Mouse (Mus musculus) cerebellum, postnatal 25 days (tissue): ENCODE data around the gene Tbrg4.

Experiments used
- DNase-seq, 2 experiments: peaks; one replicate each; pipeline ENCODE4 v3.0.0; 2021; ENCODE audit warnings: mixed read lengths in 2 of 2

The Tbrg4 gene

GRCm38 (mm10) chr11:6590933-6591675, 34.8 kb downstream of the Tbrg4 start:
- DNase-seq: no peak

DNA sequence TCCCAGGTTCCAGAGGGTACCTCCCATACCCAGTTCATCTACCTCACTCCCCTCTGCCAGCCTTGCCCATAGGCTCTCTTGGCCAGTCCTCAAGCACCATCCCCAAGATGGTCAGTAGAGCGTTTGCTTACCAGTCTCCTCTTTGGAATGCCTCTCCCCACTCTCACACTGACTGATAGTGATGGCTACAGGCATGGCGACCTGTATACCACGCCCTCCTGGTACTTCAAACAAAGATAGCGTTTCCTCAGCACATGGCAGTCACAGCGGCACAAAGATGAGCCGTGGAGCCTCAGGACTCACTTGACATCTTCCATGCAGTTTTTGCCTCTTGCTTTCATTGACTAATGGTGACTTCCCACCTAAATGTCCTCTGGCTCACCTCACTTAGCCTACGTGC, 36.0 kb downstream of the Tbrg4 start:
- no peak for DNase-seq

DNA sequence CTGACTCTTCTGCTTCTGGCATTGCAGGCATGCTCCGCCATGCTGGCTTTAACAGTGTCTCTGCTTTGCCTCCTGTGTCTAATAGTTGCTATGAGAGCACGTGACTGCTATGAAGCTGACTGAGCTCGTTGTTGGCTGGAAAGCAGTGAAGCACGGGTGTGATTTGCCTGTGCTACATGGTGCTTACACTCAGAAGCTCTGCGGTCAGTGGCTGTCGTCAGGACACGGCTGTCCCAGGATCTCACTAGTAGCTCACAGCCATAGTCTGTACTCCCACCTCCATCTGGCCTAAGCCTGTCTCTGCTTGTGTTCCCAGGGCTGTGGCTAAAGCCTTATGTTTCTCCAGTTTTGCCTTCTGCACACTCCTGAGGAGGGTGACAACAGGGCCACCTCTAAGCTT, 37.6 kb downstream of the Tbrg4 start:
- DNase-seq: peak in 1 of 2 experiments; percentile 39

GRCm38 (mm10) chr11:6587249-6587940, 38.5 kb downstream of the Tbrg4 start:
- DNase-seq: peak; percentile 82 to 88

GRCm38 (mm10) chr11:6586660-6587059, 39.2 kb downstream of the Tbrg4 start:
- DNase-seq: no peak

DNA sequence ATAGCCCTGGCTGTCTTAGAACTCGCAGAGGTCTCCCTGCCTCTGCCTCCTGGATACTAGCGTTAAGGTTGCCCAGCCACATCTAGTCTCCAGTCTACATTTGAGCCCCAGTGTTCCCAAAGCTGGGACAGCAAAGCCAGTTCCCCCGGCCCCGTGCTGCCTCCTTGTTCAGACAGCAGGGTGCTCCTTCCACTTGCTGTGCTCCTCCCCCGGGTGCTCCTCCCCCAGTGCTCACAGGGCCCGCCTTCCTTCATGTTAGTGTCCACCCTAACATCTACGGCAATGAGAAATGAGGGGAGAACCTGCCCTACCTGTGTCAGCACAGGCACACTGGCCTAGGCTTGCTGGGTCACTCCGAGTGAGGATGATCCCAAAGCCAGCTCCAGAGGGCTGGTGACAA, 40.1 kb downstream of the Tbrg4 start:
- no peak for DNase-seq

DNA sequence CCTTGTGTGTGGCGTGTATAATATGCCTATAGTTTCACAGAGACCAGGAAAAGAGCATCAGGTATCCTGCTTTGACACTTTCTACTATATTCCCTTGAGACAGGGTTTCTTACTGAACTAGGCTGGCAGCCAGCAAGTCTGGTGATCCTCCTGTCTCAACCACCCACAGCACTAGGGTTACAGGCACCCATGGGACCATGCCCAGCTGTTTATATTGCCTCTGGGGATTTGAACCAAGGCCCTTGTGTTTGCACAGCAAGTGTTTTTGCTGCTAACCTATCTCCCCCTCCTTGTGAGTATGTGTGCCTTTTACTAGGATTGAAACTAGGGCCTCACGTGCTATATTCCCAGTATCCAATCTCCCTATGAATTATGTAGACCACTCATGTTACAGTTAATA, 44.3 kb downstream of the Tbrg4 start:
- no peak for DNase-seq

DNA sequence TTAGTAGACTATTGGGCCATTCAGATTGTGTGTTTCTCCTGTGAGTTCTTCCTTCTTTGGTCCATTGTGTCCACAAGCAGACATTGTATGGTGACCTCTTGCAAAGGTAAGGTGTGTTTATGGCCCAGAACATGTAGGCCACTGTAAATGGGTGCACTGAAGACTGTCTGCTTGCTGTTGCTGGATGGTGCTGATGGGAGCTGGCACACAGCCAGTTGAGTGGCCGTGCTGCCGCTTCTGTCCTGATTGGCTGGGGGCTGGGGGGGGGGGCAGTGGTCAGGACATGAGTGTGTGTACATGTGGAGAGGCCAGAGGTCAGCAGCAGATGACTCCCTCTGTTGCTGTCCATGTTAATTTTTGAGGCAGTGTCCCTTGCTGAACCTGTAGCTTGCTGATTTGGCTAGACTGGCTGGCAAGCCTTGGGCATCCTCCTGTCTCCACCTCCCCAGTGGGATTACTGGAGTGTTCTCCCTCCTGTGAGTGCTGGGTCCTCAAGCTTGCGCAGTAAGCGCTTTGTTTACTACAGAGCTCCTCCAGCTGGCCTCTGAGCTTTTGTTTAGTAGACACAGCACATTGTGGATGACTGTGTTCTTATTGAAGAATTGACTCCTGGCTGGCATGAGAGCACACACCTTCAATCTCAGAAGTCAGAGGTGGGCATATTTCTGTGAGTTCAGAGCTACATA, 45.7 kb downstream of the Tbrg4 start:
- DNase-seq: no peak

DNA sequence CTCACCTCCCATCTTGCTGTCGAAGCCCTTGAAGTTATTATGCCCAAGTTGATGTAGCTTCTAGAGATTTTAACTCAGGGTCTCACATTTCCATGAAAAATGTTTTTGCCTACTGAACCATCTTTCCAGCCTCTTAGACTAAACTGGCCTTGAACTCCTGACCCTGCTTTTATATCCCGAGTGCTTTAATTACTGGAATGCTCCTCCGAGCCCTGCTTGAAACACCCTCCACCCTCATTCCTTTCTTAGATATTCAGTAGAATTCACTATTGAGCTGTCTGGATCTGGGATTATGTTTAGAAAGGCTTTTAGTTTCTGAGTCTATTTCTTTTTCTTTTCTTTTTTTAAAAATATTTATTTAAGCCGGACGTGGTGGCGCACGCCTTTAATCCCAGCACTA, 46.5 kb downstream of the Tbrg4 start:
- DNase-seq: no peak

DNA sequence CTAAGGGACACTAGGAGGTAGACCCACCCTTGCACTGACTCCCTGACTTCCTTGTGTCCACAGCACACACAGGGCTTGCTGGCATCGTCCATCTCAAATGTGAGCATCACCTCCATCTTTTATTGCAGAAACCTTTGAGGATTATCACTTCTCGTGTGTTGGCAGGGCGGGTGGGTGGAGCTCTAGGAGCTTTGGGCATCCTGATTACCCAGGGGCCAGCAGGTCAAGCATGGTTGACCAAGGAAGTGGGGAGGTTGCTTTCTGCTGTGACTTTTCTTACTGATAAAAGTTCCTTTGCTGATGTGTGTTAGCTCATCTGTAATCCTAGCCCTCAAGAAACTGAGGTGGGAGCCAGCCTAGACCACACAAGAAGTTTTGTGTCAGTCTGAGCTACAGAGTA, 49.7 kb downstream of the Tbrg4 start:
- no peak for DNase-seq

GRCm38 (mm10) chr11:6569410-6569777, 56.5 kb downstream of the Tbrg4 start:
- no peak for DNase-seq

DNA sequence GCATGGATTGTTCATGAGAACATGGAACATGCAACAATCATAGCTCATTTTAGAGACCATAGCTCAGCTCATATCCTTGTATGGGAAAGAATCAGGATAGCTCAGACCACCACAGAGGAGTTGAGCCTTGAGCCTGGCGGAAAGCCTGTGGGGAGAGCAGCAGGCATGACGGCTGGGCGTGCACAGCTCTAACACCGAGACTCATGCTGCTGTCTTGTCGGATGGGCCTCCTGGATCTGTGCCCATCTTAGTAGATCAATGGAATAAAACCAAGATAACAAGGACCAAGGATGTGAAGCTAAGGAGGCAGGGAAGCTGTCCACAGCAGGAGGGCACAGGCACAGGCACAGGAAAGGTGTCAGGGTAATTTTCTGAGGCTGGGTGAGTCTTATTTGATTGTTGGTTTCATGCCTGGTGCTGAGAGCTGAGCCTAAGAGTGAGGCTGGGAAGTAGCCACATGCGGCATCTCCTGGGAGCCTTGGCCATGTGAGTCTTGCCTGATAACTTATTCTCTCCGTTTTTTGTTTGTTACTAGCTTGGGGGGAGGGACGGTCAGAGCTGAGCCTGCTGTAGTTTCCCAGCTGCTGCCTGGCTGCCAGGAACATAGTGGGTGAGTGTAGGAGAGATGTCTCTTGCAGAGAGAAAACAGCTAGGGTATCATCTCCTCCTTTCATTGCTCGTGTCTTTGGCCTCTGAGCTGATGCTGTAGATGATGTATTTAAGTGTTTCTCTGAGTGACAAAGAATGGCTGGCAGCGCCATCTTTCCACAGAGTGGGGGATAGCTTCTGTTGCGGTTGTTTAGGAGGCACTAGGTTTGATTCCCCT, 57.1 kb downstream of the Tbrg4 start:
- peak; percentile 47 to 69 for DNase-seq

DNA sequence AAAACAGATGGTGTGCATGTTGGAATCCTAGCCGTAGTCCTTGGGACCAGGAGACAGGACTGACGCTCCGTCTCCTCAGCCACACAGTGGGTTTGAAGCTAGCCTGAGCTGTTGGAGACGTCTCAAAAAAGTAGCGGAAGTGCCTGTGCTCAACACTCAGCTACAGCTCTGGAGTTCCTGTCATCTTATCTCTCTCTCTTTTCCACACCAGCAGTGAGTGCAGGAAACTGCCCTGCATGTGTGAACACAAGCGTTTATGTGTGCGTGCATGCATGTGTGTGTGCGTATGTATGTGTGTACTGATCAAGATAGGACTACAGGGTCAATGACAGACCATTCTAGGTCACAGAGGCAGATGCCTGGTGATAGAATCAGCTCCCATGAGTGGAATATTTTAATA, 57.9 kb downstream of the Tbrg4 start:
- no peak for DNase-seq

GRCm38 (mm10) chr11:6566496-6566895, 59.4 kb downstream of the Tbrg4 start:
- no peak for DNase-seq
